Mouse (Mus musculus): ENCODE data around the gene Tmtc2. TPM values are rescaled to one million over a fixed set of nuclear protein-coding genes. Genes with fewer than 3 reads are reported as not detected.

The Tmtc2 gene
- total RNA-seq, 2 experiments from 2014 or later: 11.5 to 12.7 TPM

GRCm38 (mm10) chr10:105189746-105190145, 384.5 kb downstream of the Tmtc2 start:
- TF ChIP-seq CTCF (IDR thresholded peaks at IDR 0.05): no peak
- intact Hi-C loops (cut with DNase I): loop anchor here (5.0 kb wide), 1 partner anchor 98 kb away; no protein-coding TSS in a partner anchor
- DNase-seq (ENCODE audit: extremely low spot score in 1 of 2, low spot score in 2 of 2): no peak
- no peak overlapping the region for H3K4me3 ChIP-seq
- H3K27ac ChIP-seq: no peak overlapping the region

GRCm38 (mm10) chr10:105186636-105187035, 387.6 kb downstream of the Tmtc2 start:
- DNase-seq (ENCODE audit: extremely low spot score in 1 of 2, low spot score in 2 of 2): no peak
- H3K4me3 ChIP-seq: no peak overlapping the region
- TF ChIP-seq CTCF (IDR thresholded peaks at IDR 0.05): no peak
- H3K27ac ChIP-seq: no peak overlapping the region
- intact Hi-C loops (cut with DNase I): no loop called here

- no peak overlapping the region for H3K27ac ChIP-seq
- intact Hi-C loops (cut with DNase I): no loop called here
- H3K4me3 ChIP-seq: no peak overlapping the region
- DNase-seq (ENCODE audit: extremely low spot score in 1 of 2, low spot score in 2 of 2): no peak
- no peak for TF ChIP-seq CTCF (IDR thresholded peaks at IDR 0.05)
These were observed 405.7 kb downstream of the Tmtc2 start for GRCm38 (mm10) chr10:105168443-105169102.

- intact Hi-C loops (cut with DNase I): no loop called here
- DNase-seq (ENCODE audit: extremely low spot score in 1 of 2, low spot score in 2 of 2): no peak
- H3K4me3 ChIP-seq: no peak overlapping the region
- H3K27ac ChIP-seq: no peak overlapping the region
- no peak for TF ChIP-seq CTCF (IDR thresholded peaks at IDR 0.05)
These were observed 409.0 kb downstream of the Tmtc2 start for GRCm38 (mm10) chr10:105165291-105165690.

- intact Hi-C loops (cut with DNase I): no loop called here
- TF ChIP-seq CTCF (IDR thresholded peaks at IDR 0.05): no peak
- Histone ChIP-seq H3K27ac (no peak overlapping the region), H3K4me3 (no peak overlapping the region)
- no peak for DNase-seq (ENCODE audit: extremely low spot score in 1 of 2, low spot score in 2 of 2)
These were observed 420.5 kb downstream of the Tmtc2 start for GRCm38 (mm10) chr10:105153789-105154188.

GRCm38 (mm10) chr10:105144382-105144781, 429.9 kb downstream of the Tmtc2 start:
- TF ChIP-seq CTCF (IDR thresholded peaks at IDR 0.05): no peak
- intact Hi-C loops (cut with DNase I): no loop called here
- Histone ChIP-seq H3K27ac (no peak overlapping the region), H3K4me3 (no peak overlapping the region)
- DNase-seq (ENCODE audit: extremely low spot score in 1 of 2, low spot score in 2 of 2): no peak

GRCm38 (mm10) chr10:105142201-105142600, 432.1 kb downstream of the Tmtc2 start:
- no peak overlapping the region for H3K27ac ChIP-seq
- no peak for DNase-seq (ENCODE audit: extremely low spot score in 1 of 2, low spot score in 2 of 2)
- no peak overlapping the region for H3K4me3 ChIP-seq
- no peak for TF ChIP-seq CTCF (IDR thresholded peaks at IDR 0.05)
- intact Hi-C loops (cut with DNase I): no loop called here
